Mouse (Mus musculus): ENCODE results near the gene Trappc2. TPM values are rescaled to one million over a fixed set of nuclear protein-coding genes. Genes with fewer than 3 reads are reported as not detected.
A peak's percentile ranks its signal among the peaks of the same experiment; 100 is the strongest.

Gene Trappc2
- total and polyA plus RNA-seq, 2 experiments from 2014 or later, result 54.3 to 101 TPM

- no peak for TF ChIP-seq CTCF (IDR thresholded peaks at IDR 0.05; ENCODE audit: low read depth)
- WGBS, result 73% methylated on average over 6 of the region's 6 CpGs
These were observed 13.2 kb downstream of the Trappc2 start for GRCm38 (mm10) chrX:166453532-166453931.

GRCm38 (mm10) chrX:166454331-166454730, 14.0 kb downstream of the Trappc2 start:
- H3K4me2 ChIP-seq (ENCODE audit: low read depth), result no peak overlapping the region
- ATAC-seq, result no peak
- H3K9ac ChIP-seq, result no peak overlapping the region
- no peaks in the 10 kb centered on the region for H3K36me3 ChIP-seq (ENCODE audit: insufficient read depth)
- no peak for DNase-seq
- no peak for TF ChIP-seq CTCF (IDR thresholded peaks at IDR 0.05; ENCODE audit: low read depth)
- no peaks in the 10 kb centered on the region for H3K4me1 ChIP-seq (ENCODE audit: insufficient read depth)
- H3K4me3 ChIP-seq (ENCODE audit: low read depth, low read length), result no peak overlapping the region
- H3K9me3 ChIP-seq (ENCODE audit: low read length), result no peaks in the 10 kb centered on the region
- no peaks in the 10 kb centered on the region for H3K27me3 ChIP-seq (ENCODE audit: insufficient read depth, low read length)
- 74% methylated on average over 3 of the region's 3 CpGs for WGBS
- H3K27ac ChIP-seq (ENCODE audit: low read depth, low read length), result no peak overlapping the region

More at GRCm38 (mm10) chrX:166453532-166453931, 13.2 kb downstream of the Trappc2 start:
- no peaks in the 10 kb centered on the region for H3K27me3 ChIP-seq (ENCODE audit: insufficient read depth, low read length)
- H3K36me3 ChIP-seq (ENCODE audit: insufficient read depth), result no peaks in the 10 kb centered on the region
- H3K4me1 ChIP-seq (ENCODE audit: insufficient read depth), result no peaks in the 10 kb centered on the region
- H3K4me3 ChIP-seq (ENCODE audit: low read depth, low read length), result no peak overlapping the region
- no peak for ATAC-seq
- H3K4me2 ChIP-seq (ENCODE audit: low read depth), result no peak overlapping the region
- no peak overlapping the region for H3K27ac ChIP-seq (ENCODE audit: low read depth, low read length)
- H3K9ac ChIP-seq, result no peak overlapping the region
- H3K9me3 ChIP-seq (ENCODE audit: low read length), result no peaks in the 10 kb centered on the region
- DNase-seq, result no peak

- DNase-seq, result no peak
- Histone ChIP-seq H3K9ac (no peak overlapping the region), H3K4me2 (ENCODE audit: low read depth) (no peak overlapping the region), H3K27me3 (ENCODE audit: insufficient read depth, low read length) (no peaks in the 10 kb centered on the region), H3K36me3 (ENCODE audit: insufficient read depth) (no peaks in the 10 kb centered on the region), H3K9me3 (ENCODE audit: low read length) (no peaks in the 10 kb centered on the region), H3K4me3 (ENCODE audit: low read depth, low read length) (no peak overlapping the region), H3K27ac (ENCODE audit: low read depth, low read length) (no peak overlapping the region), H3K4me1 (ENCODE audit: insufficient read depth) (no peaks in the 10 kb centered on the region)
- 83% methylated on average over 1 of the region's 1 CpGs for WGBS
- no peak for TF ChIP-seq CTCF (IDR thresholded peaks at IDR 0.05; ENCODE audit: low read depth)
- no peak for ATAC-seq
These were observed 15.2 kb downstream of the Trappc2 start for GRCm38 (mm10) chrX:166455525-166455924.

- no peaks in the 10 kb centered on the region for H3K4me1 ChIP-seq (ENCODE audit: insufficient read depth)
- 94% methylated on average over 7 of the region's 7 CpGs for WGBS
- no peaks in the 10 kb centered on the region for H3K9me3 ChIP-seq (ENCODE audit: low read length)
- no peaks in the 10 kb centered on the region for H3K36me3 ChIP-seq (ENCODE audit: insufficient read depth)
- no peak overlapping the region for H3K4me3 ChIP-seq (ENCODE audit: low read depth, low read length)
- H3K27me3 ChIP-seq (ENCODE audit: insufficient read depth, low read length), result no peaks in the 10 kb centered on the region
- TF ChIP-seq CTCF (IDR thresholded peaks at IDR 0.05; ENCODE audit: low read depth), result no peak
- DNase-seq, result no peak
- no peak overlapping the region for H3K4me2 ChIP-seq (ENCODE audit: low read depth)
- H3K27ac ChIP-seq (ENCODE audit: low read depth, low read length), result no peak overlapping the region
- no peak overlapping the region for H3K9ac ChIP-seq
- ATAC-seq, result no peak
These were observed 27.9 kb downstream of the Trappc2 start for GRCm38 (mm10) chrX:166468321-166468720.

GRCm38 (mm10) chrX:166472612-166473011, 32.2 kb downstream of the Trappc2 start:
- Histone ChIP-seq H3K27ac (ENCODE audit: low read depth, low read length) (no peak overlapping the region), H3K36me3 (ENCODE audit: insufficient read depth) (no peaks in the 10 kb centered on the region), H3K4me2 (ENCODE audit: low read depth) (no peak overlapping the region), H3K4me3 (ENCODE audit: low read depth, low read length) (no peak overlapping the region), H3K9me3 (ENCODE audit: low read length) (no peaks in the 10 kb centered on the region), H3K27me3 (ENCODE audit: insufficient read depth, low read length) (no peaks in the 10 kb centered on the region), H3K9ac (no peak overlapping the region), H3K4me1 (ENCODE audit: insufficient read depth) (no peaks in the 10 kb centered on the region)
- TF ChIP-seq CTCF (IDR thresholded peaks at IDR 0.05; ENCODE audit: low read depth), result no peak
- ATAC-seq (no peak), DNase-seq (no peak)
- WGBS, result 81% methylated on average over 6 of the region's 6 CpGs

GRCm38 (mm10) chrX:166477393-166477792, 37.0 kb downstream of the Trappc2 start:
- ATAC-seq, result no peak
- WGBS, result 75% methylated on average over 6 of the region's 6 CpGs
- peak overlapping the region; percentile 55 for H3K4me2 ChIP-seq (ENCODE audit: low read depth)

GRCm38 (mm10) chrX:166478631-166479364, 38.4 kb downstream of the Trappc2 start:
- Histone ChIP-seq H3K4me3 (ENCODE audit: low read depth, low read length) (peak overlapping the region; percentile 63), H3K9ac (peak overlapping the region; percentile 74), H3K4me1 (ENCODE audit: insufficient read depth) (no peaks in the 10 kb centered on the region), H3K4me2 (ENCODE audit: low read depth) (peak overlapping the region; percentile 55), H3K27ac (ENCODE audit: low read depth, low read length) (peak overlapping the region; percentile 79; the same call in 1 of the 2 replicates), H3K36me3 (ENCODE audit: insufficient read depth) (no peaks in the 10 kb centered on the region), H3K27me3 (ENCODE audit: insufficient read depth, low read length) (no peaks in the 10 kb centered on the region), H3K9me3 (ENCODE audit: low read length) (no peaks in the 10 kb centered on the region)
- ATAC-seq, result peak; percentile 50; the same call in 1 of the 2 replicates
- 31% methylated on average over 28 of the region's 28 CpGs for WGBS
- DNase-seq, result peak; percentile 3
- TF ChIP-seq CTCF (IDR thresholded peaks at IDR 0.05; ENCODE audit: low read depth), result no peak

More at GRCm38 (mm10) chrX:166477393-166477792, 37.0 kb downstream of the Trappc2 start:
- Histone ChIP-seq H3K27ac (ENCODE audit: low read depth, low read length) (no peak overlapping the region), H3K4me3 (ENCODE audit: low read depth, low read length) (no peak overlapping the region), H3K36me3 (ENCODE audit: insufficient read depth) (no peaks in the 10 kb centered on the region), H3K4me1 (ENCODE audit: insufficient read depth) (no peaks in the 10 kb centered on the region), H3K9ac (no peak overlapping the region), H3K9me3 (ENCODE audit: low read length) (no peaks in the 10 kb centered on the region), H3K27me3 (ENCODE audit: insufficient read depth, low read length) (no peaks in the 10 kb centered on the region)
- no peak for TF ChIP-seq CTCF (IDR thresholded peaks at IDR 0.05; ENCODE audit: low read depth)
- DNase-seq, result no peak

All from forebrain, postnatal 0 days (tissue).